Mouse (Mus musculus) heart, adult 2 months (tissue): ENCODE data around the gene Pif1. TPM values are rescaled to one million over a fixed set of nuclear protein-coding genes. Genes with fewer than 3 reads are reported as not detected.

Experiments
- DNase-seq, 2 experiments: peaks; one replicate each; pipeline ENCODE4 v3.0.0; 2021
- H3K27ac ChIP-seq: fragments of 200-600 bp; 2 replicates; pipeline ENCODE4 v1.8.1; 2022
- H3K27me3 ChIP-seq: fragments of 200-500 bp; 2 replicates; pipeline ENCODE4 v1.6.1; 2012; ENCODE audit warnings: mild to moderate bottlenecking, low read length, inconsistent platforms, mixed read lengths; ENCODE audit not compliant: control insufficient read depth, insufficient read depth
- H3K36me3 ChIP-seq: fragments of 200-500 bp; 2 replicates; pipeline ENCODE4 v1.6.1; 2012; ENCODE audit warnings: low read length, inconsistent platforms; ENCODE audit not compliant: control insufficient read depth, insufficient read depth
- H3K4me1 ChIP-seq: fragments of 200-500 bp; 2 replicates; pipeline ENCODE4 v1.6.1; 2011; ENCODE audit warnings: low read length; ENCODE audit not compliant: control insufficient read depth, insufficient read depth
- H3K4me3 ChIP-seq: fragments of 200-600 bp; 2 replicates; pipeline ENCODE4 v1.8.1; 2022
- H3K79me2 ChIP-seq: fragments of 200-500 bp; replicated peaks from 2 replicates; pipeline ENCODE4 v1.6.1; 2012; ENCODE audit warnings: mild to moderate bottlenecking, inconsistent platforms, low read length, moderate library complexity, mixed read lengths; ENCODE audit not compliant: control insufficient read depth, insufficient read depth
- H3K9ac ChIP-seq: fragments of 200-500 bp; 2 replicates; pipeline ENCODE4 v1.6.1; 2012; ENCODE audit warnings: low read depth, mild to moderate bottlenecking, control low read depth, inconsistent platforms, low read length, mixed read lengths
- CTCF ChIP-seq: fragments of 200-600 bp; IDR thresholded peaks from 2 replicates; pipeline ENCODE4 v1.8.1; 2022; ENCODE audit warnings: antibody characterized with exemption, mild to moderate bottlenecking, moderate library complexity
- EP300 ChIP-seq: fragments of 200-500 bp; IDR thresholded peaks from 2 replicates; pipeline ENCODE4 v1.6.1; 2011; ENCODE audit warnings: low read depth, low read length, control low read depth; ENCODE audit not compliant: insufficient read depth
- POLR2A ChIP-seq: fragments of 200-500 bp; IDR thresholded peaks from 2 replicates; pipeline ENCODE4 v1.6.1; 2011; ENCODE audit warnings: mild to moderate bottlenecking, low read depth, low read length, control low read depth; ENCODE audit not compliant: insufficient read depth
- WGBS: fragments of 180-500 bp; shearing (Covaris S2); methylation state at CpG from one replicate; pipeline ENCODE4 v1.1.7; 2018; 5-methylcytosine and 5-hydroxymethylcytosine counted together
- intact Hi-C: fragments of 180-260 bp; cut with DNase I; formaldehyde crosslinking; loops from one replicate; pipeline ENCODE4 v1.15.1; 2025
- polyA plus RNA-seq: library from polyadenylated mRNA; depleted of rRNA; stranded (reverse); fragments of >200 nt; gene quantifications from 2 replicates; pipeline ENCODE4 v1.2.3, GENCODE M21; 2012
- total RNA-seq, 2 experiments: library from RNA; stranded (reverse); gene quantifications; 2 replicates each; pipeline ENCODE4 v1.2.3; 2021

Pif1 gene
- total and polyA plus RNA-seq, 3 experiments, result 0.23 TPM; not detected in 2

GRCm38 (mm10) chr9:65564698-65565097 lies 22.3 kb upstream of the Pif1 start:
- Histone ChIP-seq H3K36me3 (peaks cover 3% of the 10 kb centered on the region), H3K27ac (no peak overlapping the region), H3K4me3 (no peak overlapping the region), H3K27me3 (no peaks in the 10 kb centered on the region), H3K4me1 (peaks cover 20% of the 10 kb centered on the region), H3K79me2 (no peaks in the 10 kb centered on the region), H3K9ac (no peak overlapping the region)
- intact Hi-C loops, result no loop called here
- TF ChIP-seq POLR2A (no peak), EP300 (no peak), CTCF (no peak)
- WGBS, result 90% methylated on average over 2 of the region's 2 CpGs
- no peak for DNase-seq

GRCm38 (mm10) chr9:65568787-65569186 lies 18.2 kb upstream of the Pif1 start:
- H3K27ac ChIP-seq, result peak overlapping the region; percentile 56
- H3K36me3 ChIP-seq, result no peaks in the 10 kb centered on the region; the same call in 1 of the 2 replicates
- intact Hi-C loops, result no loop called here

GRCm38 (mm10) chr9:65569491-65569971 lies 17.4 kb upstream of the Pif1 start:
- H3K27me3 ChIP-seq, result no peaks in the 10 kb centered on the region
- peaks cover 2% of the 10 kb centered on the region; the same call in 1 of the 2 replicates for H3K4me1 ChIP-seq
- H3K4me3 ChIP-seq, result no peak overlapping the region
- no peaks in the 10 kb centered on the region; the same call in 1 of the 2 replicates for H3K36me3 ChIP-seq
- no peak overlapping the region for H3K9ac ChIP-seq
- TF ChIP-seq EP300 (0 out of 2 replicates have a peak, but pooled peaks have one; percentile 27), POLR2A (no peak)
- peak; percentile 65 to 80 for DNase-seq
- intact Hi-C loops, result no loop called here
- peak overlapping the region; percentile 56 for H3K27ac ChIP-seq
- H3K79me2 ChIP-seq, result no peaks in the 10 kb centered on the region; the same call in 1 of the 2 replicates
- WGBS, result 66% methylated on average over 6 of the region's 6 CpGs

More at GRCm38 (mm10) chr9:65568787-65569186, 18.2 kb upstream of the Pif1 start:
- no peak overlapping the region for H3K4me3 ChIP-seq
- peak in 1 of 2 experiments; percentile 46 for DNase-seq
- no peaks in the 10 kb centered on the region; the same call in 1 of the 2 replicates for H3K79me2 ChIP-seq
- TF ChIP-seq CTCF (no peak), EP300 (no peak), POLR2A (no peak)
- H3K27me3 ChIP-seq, result no peaks in the 10 kb centered on the region
- WGBS, result 71% methylated on average over 6 of the region's 6 CpGs
- no peak overlapping the region for H3K9ac ChIP-seq
- peaks cover 4% of the 10 kb centered on the region; the same call in 1 of the 2 replicates for H3K4me1 ChIP-seq

GRCm38 (mm10) chr9:65572837-65573236 lies 14.1 kb upstream of the Pif1 start:
- 93% methylated on average over 6 of the region's 6 CpGs for WGBS
- intact Hi-C loops, result no loop called here
- H3K27ac ChIP-seq, result no peak overlapping the region
- H3K4me3 ChIP-seq, result no peak overlapping the region
- H3K27me3 ChIP-seq, result no peaks in the 10 kb centered on the region
- TF ChIP-seq POLR2A, result no peak
- no peak for TF ChIP-seq CTCF
- no peak for TF ChIP-seq EP300
- no peaks in the 10 kb centered on the region; the same call in 1 of the 2 replicates for H3K79me2 ChIP-seq
- H3K9ac ChIP-seq, result no peak overlapping the region
- no peaks in the 10 kb centered on the region; the same call in 1 of the 2 replicates for H3K36me3 ChIP-seq
- no peak for DNase-seq
- peaks cover 20% of the 10 kb centered on the region for H3K4me1 ChIP-seq

GRCm38 (mm10) chr9:65574513-65575392 lies 12.2 kb upstream of the Pif1 start:
- Histone ChIP-seq H3K79me2 (no peaks in the 10 kb centered on the region; the same call in 1 of the 2 replicates), H3K9ac (no peak overlapping the region), H3K4me1 (peaks cover 24% of the 10 kb centered on the region), H3K27me3 (no peaks in the 10 kb centered on the region), H3K36me3 (no peaks in the 10 kb centered on the region; the same call in 1 of the 2 replicates), H3K4me3 (no peak overlapping the region), H3K27ac (peak overlapping the region; percentile 38)
- TF ChIP-seq EP300 (no peak), CTCF (no peak), POLR2A (no peak)
- no peak for DNase-seq
- intact Hi-C loops, result no loop called here
- 73% methylated on average over 11 of the region's 11 CpGs for WGBS
